Mouse (Mus musculus) hindbrain, embryonic 16.5 days (tissue): ENCODE measurements around the gene Tdrd12. TPM values are rescaled to one million over a fixed set of nuclear protein-coding genes. Genes with fewer than 3 reads are reported as not detected.

ENCODE experiments used
- ATAC-seq: fragments of 200-750 bp; cut with Nextera tagmentation; 2 replicates; pipeline ENCODE4 v1.8.0; 2017; ENCODE audit warnings: moderate TSS enrichment, moderate library complexity
- H3K27ac ChIP-seq: fragments of 300-500 bp; sonication (generic); 2 replicates; pipeline ENCODE4 v1.5.1; 2014; ENCODE audit warnings: low read depth, mild to moderate bottlenecking, control low read depth, low read length, moderate library complexity
- H3K27me3 ChIP-seq: fragments of 300-500 bp; sonication (generic); replicated peaks from 2 replicates; pipeline ENCODE4 v1.6.1; 2014; ENCODE audit warnings: low read length; ENCODE audit not compliant: control insufficient read depth, insufficient read depth
- H3K36me3 ChIP-seq: fragments of 300-500 bp; sonication (generic); 2 replicates; pipeline ENCODE4 v1.6.1; 2014; ENCODE audit warnings: mild to moderate bottlenecking, low read length, moderate library complexity, mixed read lengths; ENCODE audit not compliant: control insufficient read depth, insufficient read depth
- H3K4me1 ChIP-seq: fragments of 300-500 bp; sonication (generic); 2 replicates; pipeline ENCODE4 v1.6.1; 2014; ENCODE audit warnings: low read depth, low read length; ENCODE audit not compliant: control insufficient read depth, insufficient read depth
- H3K4me2 ChIP-seq: fragments of 300-500 bp; sonication (generic); 2 replicates; pipeline ENCODE4 v1.6.1; 2014; ENCODE audit warnings: mild to moderate bottlenecking, low read length, control low read depth, moderate library complexity
- H3K4me3 ChIP-seq: fragments of 300-500 bp; sonication (generic); 2 replicates; pipeline ENCODE4 v1.5.1; 2014; ENCODE audit warnings: mild to moderate bottlenecking, low read length, control low read depth, moderate library complexity
- H3K9ac ChIP-seq: fragments of 300-500 bp; sonication (generic); 2 replicates; pipeline ENCODE4 v1.6.1; 2014; ENCODE audit warnings: low read depth, mild to moderate bottlenecking, control low read depth, low read length, moderate library complexity
- H3K9me3 ChIP-seq: fragments of 300-500 bp; sonication (generic); 2 replicates; pipeline ENCODE4 v1.6.1; 2014; ENCODE audit warnings: mild to moderate bottlenecking, low read length, moderate library complexity; ENCODE audit not compliant: control insufficient read depth
- WGBS: fragments of 180-500 bp; shearing (Covaris S2); extraction: QIAGEN DNeasy Blood & Tissue Kit; methylation state at CpG from one replicate; pipeline ENCODE4 v1.1.7; 2014; 5-methylcytosine and 5-hydroxymethylcytosine counted together
- polyA plus RNA-seq: library from polyadenylated mRNA; unstranded; fragments of >200 nt; fragmentation: Nextera tagmentation; extraction: Ambion mirVana; gene quantifications from 2 replicates; pipeline ENCODE4 v1.2.1, GENCODE M21; 2015

Gene Tdrd12
- polyA plus RNA-seq, 1 experiment from 2014 or later: 0.81 TPM

- peaks cover 20% of the 10 kb centered on the region for H3K36me3 ChIP-seq
Observed at GRCm38 (mm10) chr7:35428146-35428545, 109.4 kb downstream of the Tdrd12 start.

GRCm38 (mm10) chr7:35423071-35423470 lies 114.5 kb downstream of the Tdrd12 start:
- Histone ChIP-seq H3K4me2 (no peak overlapping the region), H3K9me3 (no peaks in the 10 kb centered on the region), H3K4me1 (no peaks in the 10 kb centered on the region), H3K27me3 (no peaks in the 10 kb centered on the region), H3K9ac (no peak overlapping the region), H3K4me3 (no peak overlapping the region), H3K27ac (no peak overlapping the region), H3K36me3 (peaks cover 20% of the 10 kb centered on the region)
- 91% methylated on average over 10 of the region's 10 CpGs for WGBS
- ATAC-seq: no peak

More at GRCm38 (mm10) chr7:35428146-35428545, 109.4 kb downstream of the Tdrd12 start:
- Histone ChIP-seq H3K4me1 (no peaks in the 10 kb centered on the region), H3K9me3 (no peaks in the 10 kb centered on the region), H3K9ac (no peak overlapping the region), H3K27ac (no peak overlapping the region), H3K4me2 (no peak overlapping the region), H3K4me3 (no peak overlapping the region), H3K27me3 (no peaks in the 10 kb centered on the region)
- ATAC-seq: no peak
- WGBS: 95% methylated on average over 10 of the region's 10 CpGs

Other genes with a start within 250 kb of the Tdrd12 start
- gene Gpatch1, start 219.3 kb downstream of the Tdrd12 start, polyA plus RNA-seq: 17.5 and 20.8 TPM in 2 replicates
- 3.3 and 3.9 TPM in 2 replicates for gene Rhpn2, start 203.6 kb downstream of the Tdrd12 start, polyA plus RNA-seq
- 14.9 and 15.1 TPM in 2 replicates for gene Faap24, start 140.9 kb downstream of the Tdrd12 start, polyA plus RNA-seq
- gene Cep89, start 140.7 kb downstream of the Tdrd12 start, polyA plus RNA-seq: 30.5 and 32.5 TPM in 2 replicates
- gene Slc7a9, start 88.9 kb downstream of the Tdrd12 start, polyA plus RNA-seq: 0.17 and 0.20 TPM in 2 replicates
- gene Nudt19, start 18.6 kb upstream of the Tdrd12 start, polyA plus RNA-seq: 112 and 129 TPM in 2 replicates
- gene Rgs9bp, start 47.8 kb upstream of the Tdrd12 start, polyA plus RNA-seq: 0.07 and 0.10 TPM in 2 replicates
- 17.3 and 21.4 TPM in 2 replicates for gene Ankrd27, start 48.5 kb upstream of the Tdrd12 start, polyA plus RNA-seq
- gene Pdcd5, start 109.8 kb upstream of the Tdrd12 start, polyA plus RNA-seq: 244 and 248 TPM in 2 replicates
- gene Dpy19l3, start 216.7 kb upstream of the Tdrd12 start, polyA plus RNA-seq: 45.8 and 51.0 TPM in 2 replicates